Mouse (Mus musculus) kidney, postnatal 14 days (tissue): ENCODE data around the gene Tmem151b.

ENCODE experiments used
- DNase-seq: peaks from one replicate; pipeline ENCODE4 v3.0.0; 2022; ENCODE audit warnings: mixed read lengths

The Tmem151b gene

GRCm38 (mm10) chr17:45543115-45543514 lies 6.4 kb downstream of the Tmem151b start:
- no peak for DNase-seq

DNA sequence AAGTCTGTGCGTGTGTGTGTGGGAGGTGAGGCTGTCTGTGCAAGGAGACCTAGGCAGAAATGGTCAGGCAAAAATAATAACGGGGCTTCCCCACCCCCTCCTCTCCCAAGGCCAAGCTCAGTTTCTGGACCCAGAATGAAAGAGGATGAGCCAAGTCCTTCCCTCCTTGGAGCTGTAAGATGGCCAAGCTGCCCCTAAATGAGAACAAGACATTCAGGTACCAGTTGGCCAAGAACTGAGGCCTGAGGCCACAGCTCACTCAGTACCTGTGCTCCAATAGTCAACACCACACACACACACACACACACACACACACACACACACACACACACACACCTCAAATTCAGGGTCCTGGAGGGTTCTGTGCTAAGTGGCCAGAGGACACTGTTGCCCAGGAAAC lies 6.8 kb downstream of the Tmem151b start:
- no peak for DNase-seq

GRCm38 (mm10) chr17:45542129-45542528 lies 7.3 kb downstream of the Tmem151b start:
- DNase-seq: no peak

DNA sequence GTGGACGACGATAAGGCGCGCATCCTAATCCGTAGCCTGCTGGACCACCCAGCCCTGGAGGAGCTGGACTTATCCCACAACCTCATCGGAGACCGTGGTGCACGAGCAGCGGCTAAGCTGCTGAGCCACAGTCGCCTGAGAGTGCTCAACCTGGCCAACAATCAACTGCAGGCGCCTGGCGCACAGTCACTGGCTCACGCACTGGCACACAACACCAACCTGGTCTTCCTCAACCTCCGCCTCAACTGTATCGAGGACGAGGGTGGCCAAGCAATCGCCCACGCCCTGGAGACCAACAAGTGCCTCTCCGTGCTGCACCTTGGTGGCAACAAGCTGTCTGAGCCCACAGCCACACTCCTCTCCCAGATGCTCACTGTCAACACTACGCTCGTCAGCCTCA lies 9.8 kb downstream of the Tmem151b start:
- DNase-seq: no peak

DNA sequence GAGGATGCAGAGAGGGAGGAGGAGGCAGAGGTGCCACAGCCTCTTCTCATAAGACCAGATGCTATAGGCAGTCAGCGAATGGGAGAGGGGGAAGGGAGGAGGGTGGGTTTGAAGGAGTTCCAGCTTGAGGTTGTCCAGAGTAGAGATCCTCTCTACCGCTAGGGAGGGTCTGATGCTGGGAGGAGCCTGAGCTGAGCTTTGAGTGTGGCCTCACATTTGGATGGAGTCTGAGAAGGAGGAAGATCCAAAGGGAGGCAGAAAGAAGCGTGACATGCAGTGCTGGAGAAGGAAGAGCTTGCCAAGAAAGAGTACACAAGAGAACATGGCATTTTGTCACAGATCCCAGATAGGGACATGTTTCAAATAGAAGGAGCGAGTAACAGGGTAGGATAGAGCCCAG lies 11.1 kb downstream of the Tmem151b start:
- no peak for DNase-seq

- DNase-seq: no peak
Observed at GRCm38 (mm10) chr17:45536264-45536663, 13.2 kb downstream of the Tmem151b start.

DNA sequence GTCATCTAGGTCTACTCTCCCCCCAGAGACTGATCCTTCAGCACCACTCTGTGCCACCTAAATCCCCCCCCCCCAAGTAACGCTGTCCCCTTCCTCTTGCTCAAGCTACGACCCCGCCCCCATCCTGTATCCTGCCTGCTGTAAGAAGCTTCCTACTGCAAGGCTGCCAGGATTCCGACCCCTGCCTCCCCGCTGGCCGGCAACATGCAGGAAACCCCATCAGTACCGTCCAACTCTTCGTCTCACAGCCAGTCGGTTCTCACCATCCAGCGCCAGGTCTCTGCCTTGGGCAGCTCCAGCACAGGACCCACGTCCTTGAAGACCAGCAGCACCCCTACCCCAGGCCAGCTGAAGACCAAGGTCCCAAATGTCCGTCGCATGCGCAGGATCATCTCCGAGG lies 16.6 kb downstream of the Tmem151b start:
- DNase-seq: no peak

- DNase-seq: no peak
Observed at GRCm38 (mm10) chr17:45530346-45530782, 19.1 kb downstream of the Tmem151b start.

DNA sequence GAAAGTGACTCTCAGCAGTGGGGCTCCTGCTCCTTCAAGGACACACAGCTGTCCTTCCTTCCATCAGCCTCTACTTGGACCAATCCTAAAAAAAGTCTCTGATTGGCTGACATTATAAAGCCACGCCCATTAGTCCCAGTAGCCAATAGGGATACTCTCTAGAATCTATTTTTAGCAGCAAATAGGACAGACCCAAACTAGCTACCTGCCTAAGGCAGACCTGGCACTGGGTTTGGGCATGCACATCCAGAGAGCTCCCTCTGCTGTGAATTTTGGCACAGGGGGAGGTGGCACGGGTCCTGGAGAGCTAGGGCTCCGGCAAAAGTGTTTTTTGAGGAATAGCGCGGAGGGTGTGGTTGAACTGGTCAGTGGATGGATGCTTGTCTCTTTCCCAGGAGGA lies 22.9 kb downstream of the Tmem151b start:
- DNase-seq: peak; percentile 39

DNA sequence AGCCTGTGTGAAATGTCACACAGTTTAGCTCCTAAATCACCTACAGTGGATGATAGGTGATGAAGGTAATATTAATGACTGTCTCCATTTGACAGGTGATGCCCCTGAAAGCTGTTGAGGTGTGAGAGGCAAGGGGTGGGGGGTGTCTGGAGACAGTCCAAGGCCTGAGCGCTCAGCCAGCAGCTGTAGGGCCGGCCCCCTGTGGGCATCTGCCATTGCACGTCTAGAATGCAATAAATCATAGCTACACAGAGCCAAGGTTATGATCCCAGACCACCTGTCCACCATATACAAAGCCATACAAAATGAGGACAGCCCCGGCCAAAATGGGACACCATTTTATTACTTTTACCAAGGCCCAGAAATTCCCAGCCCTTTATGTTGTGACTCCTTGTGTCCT lies 24.5 kb downstream of the Tmem151b start:
- DNase-seq: no peak

DNA sequence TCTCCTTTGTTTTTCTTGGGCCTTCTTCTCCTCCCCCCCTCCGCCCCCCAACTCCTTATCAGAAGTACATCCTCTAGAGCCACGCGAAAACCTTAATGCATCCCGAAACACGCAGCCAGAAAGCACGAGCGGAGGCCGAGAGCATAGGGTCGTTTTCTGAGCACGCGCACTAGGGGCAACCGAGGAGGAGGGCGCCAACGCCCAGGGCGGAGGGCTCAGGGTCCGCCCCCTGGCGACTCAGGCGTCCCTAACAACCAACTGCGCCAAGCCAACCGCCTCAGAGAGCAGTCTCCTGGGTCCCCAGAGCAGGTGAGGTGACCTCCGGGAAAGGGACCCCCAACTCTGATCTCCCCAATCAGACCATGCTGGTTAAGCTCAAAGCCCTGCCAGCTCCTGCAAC lies 26.2 kb downstream of the Tmem151b start, which contains the start of gene Tcte1:
TSS of gene Tcte1 (plus strand) at position 172 of the 400 bp plus-strand sequence.
- DNase-seq: no peak

DNA sequence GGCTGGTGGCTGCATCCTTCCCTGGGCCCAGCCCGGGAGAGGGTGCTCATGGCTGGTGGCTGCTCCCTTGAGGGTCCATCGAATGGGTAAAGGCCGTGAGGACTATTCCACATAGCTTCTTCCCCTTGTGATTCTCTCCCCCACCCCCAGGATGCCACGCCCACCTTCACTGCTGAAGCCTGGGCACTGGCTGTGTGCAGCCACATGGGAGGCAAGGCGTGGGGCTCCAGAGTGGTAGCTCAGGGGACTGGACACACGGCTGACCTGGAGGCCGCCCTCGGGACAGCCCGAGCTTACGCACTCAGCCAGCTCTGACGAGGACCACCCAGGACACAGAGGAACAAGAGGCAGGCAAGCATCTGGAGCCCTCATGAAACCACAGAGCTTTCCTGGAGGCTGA lies 29.3 kb downstream of the Tmem151b start:
- no peak for DNase-seq

DNA sequence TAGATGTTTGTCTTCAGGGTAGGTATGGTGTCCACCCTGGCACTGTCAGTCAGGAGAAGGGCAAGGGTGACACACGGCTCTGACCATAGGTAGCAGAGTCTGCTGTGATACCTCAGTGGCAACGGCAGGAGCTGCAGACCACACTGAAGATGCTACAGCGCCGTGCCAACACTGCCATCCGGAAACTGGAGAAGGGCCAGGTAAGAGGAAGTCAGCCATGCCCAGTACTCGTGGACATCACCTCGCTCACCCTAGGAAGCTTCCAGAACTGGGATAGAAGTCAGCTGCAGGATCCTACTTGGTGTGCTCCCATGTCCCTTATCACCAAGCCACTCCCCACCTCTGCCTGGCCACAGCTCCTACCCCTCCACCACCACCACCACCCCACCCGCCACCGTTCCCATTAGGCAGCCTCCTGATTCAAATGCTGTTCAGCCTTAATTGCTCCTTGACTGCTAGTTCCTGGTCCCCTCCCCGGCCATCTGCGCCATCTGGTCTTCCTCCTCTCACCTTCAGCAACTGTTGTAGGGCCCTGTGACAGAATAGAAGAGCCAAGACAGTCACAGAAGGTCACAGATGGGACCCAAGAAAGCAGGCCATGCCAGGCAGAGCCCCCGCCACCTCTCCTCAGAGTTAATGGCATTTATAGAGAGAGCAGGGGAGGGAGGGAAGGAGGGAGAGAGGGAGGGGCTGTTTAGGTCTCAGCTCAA lies 30.6 kb downstream of the Tmem151b start:
- no peak for DNase-seq

GRCm38 (mm10) chr17:45517549-45518215 lies 31.8 kb downstream of the Tmem151b start:
- DNase-seq: no peak

DNA sequence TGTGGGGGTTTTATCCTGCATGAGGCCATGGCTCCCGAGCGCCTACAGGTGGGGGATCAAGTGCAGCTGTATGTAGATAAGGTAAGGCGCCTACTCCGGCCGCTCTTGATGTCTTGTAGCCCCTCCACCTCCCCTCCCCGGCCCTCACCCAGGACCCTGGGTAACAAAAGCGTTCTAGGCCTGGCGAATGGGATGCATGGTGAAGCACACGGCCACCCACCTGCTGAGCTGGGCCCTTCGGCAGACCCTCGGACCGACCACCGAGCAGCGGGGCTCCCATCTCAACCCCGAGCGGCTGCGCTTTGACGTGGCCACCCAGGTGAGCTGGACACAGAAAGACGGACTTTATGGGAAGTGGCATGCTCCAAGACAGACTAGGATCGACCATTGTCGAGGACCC lies 32.3 kb downstream of the Tmem151b start:
- no peak for DNase-seq

GRCm38 (mm10) chr17:45516488-45516887 lies 33.0 kb downstream of the Tmem151b start:
- DNase-seq: peak; percentile 76

GRCm38 (mm10) chr17:45515806-45516205 lies 33.7 kb downstream of the Tmem151b start:
- DNase-seq: no peak

DNA sequence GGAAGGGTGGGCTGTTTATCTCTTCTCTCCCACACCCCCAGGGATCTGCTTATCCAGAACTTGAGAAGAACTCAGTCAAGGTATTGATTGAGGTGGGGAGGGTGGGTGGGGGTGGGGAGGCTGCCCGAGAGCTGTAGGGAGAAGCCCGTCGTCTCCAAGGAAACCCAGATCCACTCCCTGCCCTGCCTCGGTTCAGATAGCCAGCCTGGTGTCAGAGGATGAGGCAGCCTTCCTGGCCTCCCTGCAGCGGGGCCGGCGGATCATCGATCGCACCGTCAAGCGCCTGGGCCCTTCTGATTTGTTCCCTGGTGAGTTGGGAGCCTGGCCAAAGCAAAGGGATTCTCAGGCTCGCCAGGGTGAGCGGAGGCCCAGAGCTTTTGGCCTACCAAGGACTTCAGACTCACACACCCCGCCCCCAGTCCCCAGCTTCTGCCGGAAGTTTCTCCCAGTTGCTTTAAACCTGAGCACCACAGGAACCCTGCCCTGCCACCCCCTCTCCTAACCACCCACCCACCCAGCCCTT lies 34.2 kb downstream of the Tmem151b start:
- no peak for DNase-seq

- no peak for DNase-seq
Observed at GRCm38 (mm10) chr17:45511757-45512156, 37.7 kb downstream of the Tmem151b start.

DNA sequence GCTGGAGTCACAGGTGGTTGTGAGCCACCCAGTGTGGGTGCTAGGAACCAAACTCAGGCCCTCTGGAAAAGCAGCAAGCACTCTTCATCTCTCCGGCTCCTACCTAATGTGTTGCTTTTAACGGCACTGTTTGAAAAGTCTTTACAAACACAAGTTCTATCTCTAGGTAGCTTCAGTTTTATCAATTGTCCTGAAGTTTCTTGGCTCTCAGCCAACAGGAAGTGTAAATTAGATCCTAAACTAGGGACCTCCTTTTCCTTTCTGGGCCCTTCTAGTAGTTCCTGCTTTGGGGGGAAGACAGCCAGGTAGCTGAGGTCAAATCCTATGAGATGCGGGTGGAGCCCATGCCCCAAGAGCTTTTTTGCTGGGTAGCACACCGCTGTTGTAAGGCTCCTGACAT lies 38.6 kb downstream of the Tmem151b start:
- DNase-seq: no peak

DNA sequence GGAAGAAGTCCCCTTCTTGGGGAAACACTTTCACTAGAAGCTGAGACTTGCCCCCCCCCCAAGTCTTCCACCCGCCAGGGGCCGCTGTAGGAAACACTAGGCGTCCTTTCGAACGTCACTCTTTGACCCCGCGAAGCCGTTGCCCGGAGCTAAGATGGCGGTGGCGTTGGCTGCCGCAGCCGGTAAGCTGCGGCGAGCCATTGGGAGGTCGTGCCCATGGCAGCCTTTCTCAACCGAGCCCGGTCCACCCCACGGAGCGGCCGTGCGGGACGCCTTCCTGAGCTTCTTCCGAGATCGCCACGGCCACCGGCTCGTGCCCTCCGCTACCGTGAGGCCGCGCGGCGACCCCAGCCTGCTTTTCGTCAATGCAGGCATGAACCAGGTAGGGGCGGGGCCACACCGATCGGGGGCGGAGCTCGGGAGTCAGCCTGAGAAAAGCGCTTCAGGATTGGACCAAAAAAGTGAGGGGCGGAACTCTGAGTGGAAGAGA lies 42.7 kb downstream of the Tmem151b start, which contains the start of gene Aars2:
TSS of gene Aars2 (plus strand) at position 142 of the 490 bp plus-strand sequence.
- peak; percentile 96 for DNase-seq

DNA sequence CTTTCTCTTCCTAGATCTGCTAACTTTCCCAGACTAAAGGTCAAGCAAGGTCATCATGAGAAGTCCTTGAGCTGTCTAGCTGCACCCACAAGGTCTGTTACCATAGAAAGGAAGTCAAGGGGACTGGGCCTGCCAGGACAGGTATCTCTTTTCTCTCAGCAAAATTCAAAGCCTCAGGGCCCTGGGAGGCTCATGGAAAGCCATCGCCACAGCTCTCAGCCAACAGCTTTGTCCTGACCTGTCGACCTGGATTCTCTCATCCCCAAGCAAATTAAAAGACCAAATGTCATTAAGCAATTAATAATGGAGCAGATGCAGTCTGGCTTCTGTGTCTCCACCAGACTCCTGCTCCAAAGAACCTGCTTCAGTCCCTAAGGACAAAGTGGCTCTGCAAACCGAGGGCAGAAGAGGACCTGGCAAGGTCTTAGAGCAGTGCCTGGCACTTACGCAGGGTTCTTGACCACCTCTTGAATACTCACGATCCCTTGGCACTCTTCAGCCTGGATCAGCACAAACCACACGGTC lies 43.5 kb downstream of the Tmem151b start:
- no peak for DNase-seq

GRCm38 (mm10) chr17:45503301-45503973 lies 46.0 kb downstream of the Tmem151b start:
- no peak for DNase-seq
